Mouse (Mus musculus) NIH3T3 (cell line): ENCODE results near the gene Sod2.
"Not testable (repeated sequence)": the region's sequence is repeated elsewhere in the genome, so short reads cannot be mapped to it uniquely, and the experiment has no call there.

Experiments used
- DNase-seq: peaks from one replicate; pipeline ENCODE4 v3.0.0-alpha.2; 2012; ENCODE audit warnings: low read depth

Gene Sod2

DNA sequence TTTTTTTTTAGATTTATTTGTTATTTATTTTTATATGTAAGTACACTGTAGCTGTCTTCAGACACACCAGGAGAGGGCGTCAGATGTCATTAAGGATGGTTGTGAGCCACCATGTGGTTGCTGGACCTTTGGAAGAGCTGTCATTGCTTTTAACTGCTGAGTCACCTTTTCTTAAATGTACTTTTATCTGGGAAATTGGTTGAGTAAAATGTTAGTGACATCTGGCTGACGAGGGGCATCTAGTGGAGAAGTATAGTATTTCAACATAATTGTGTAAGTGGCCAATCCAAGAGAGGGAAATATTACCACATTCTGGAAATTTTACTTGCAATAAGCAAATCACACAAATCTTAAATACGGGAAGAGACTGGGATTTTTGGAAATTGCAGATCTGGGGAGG lies 3.2 kb downstream of the Sod2 start:
- DNase-seq = peak; percentile 87

DNA sequence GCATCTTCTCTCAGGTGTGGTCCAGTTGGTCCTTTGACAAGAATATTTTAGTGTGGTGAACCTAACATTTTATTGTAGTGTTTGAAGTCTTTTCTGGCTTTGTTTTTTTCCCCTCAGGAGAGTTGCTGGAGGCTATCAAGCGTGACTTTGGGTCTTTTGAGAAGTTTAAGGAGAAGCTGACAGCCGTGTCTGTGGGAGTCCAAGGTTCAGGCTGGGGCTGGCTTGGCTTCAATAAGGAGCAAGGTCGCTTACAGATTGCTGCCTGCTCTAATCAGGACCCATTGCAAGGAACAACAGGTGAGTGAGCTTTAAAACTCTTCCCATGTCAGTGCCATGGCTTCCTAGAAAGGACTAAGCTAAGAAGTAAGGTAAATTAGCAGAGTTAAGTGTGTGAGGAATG lies 6.7 kb downstream of the Sod2 start:
- DNase-seq = no peak

DNA sequence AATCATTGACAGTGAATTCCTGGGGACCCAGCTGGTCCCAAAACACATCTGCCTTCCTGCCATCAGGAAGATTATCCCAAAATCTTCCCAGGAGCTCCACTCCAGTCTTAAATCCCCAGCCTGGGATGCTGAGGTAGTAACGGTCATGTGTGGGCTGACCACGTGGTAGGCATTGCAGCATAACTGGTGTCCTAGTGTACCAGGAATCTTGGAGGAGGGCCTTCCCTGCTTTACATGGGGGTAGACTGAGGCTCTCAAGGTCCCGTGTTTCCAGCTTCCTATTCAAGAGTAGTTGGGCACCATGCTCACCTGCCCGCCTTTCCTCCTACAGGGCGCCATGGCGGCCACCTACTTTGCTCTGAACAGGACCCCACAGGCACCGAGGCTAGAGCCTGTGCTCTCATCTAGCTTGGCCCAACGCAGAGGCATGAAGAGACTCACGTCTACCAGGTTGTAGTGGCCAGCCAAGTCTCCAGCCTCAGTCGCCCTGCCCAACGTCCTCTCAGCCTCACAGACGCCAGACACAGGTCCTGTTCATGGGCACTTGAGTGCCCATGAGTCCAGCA lies 30.1 kb downstream of the Sod2 start:
- DNase-seq = not testable (repeated sequence)

DNA sequence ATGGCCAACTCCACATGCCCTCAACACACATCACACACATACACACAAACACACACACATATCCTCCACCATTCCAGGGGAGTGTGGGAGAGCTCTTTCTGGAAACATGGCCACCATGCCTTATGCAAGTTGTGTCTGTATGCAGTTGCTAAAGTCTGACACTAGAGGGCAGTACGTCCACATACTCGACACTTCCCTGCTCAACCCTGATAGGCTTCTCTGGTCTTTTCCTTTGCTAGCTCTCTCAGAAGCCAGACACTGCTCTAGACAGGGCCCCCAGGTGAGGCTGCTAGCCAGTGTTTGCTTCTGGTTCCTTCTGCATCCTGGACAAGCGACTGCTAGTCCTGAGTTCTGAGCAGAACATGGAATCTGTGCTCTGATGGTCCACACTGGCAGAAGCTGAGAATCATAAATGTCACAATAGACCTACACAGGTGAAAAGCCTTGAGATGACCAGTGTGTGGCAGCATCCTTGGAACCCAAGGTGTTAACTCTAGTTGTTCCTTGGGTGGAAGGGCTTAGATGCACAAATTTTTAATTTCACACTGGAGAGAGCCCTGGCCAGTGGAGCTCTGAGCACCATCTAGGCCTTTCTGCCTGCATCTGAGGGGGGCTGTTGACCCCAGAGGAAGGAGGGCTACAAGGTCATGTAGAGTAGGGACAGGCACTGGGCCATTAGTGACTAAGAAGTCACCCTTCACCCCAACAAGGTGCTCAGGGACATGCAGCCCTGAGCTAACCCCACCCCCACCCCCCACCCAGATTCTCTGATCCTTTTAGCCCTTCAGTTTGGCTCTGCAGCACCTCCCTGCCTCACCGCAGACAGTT lies 37.4 kb downstream of the Sod2 start:
- DNase-seq = peak; percentile 81

DNA sequence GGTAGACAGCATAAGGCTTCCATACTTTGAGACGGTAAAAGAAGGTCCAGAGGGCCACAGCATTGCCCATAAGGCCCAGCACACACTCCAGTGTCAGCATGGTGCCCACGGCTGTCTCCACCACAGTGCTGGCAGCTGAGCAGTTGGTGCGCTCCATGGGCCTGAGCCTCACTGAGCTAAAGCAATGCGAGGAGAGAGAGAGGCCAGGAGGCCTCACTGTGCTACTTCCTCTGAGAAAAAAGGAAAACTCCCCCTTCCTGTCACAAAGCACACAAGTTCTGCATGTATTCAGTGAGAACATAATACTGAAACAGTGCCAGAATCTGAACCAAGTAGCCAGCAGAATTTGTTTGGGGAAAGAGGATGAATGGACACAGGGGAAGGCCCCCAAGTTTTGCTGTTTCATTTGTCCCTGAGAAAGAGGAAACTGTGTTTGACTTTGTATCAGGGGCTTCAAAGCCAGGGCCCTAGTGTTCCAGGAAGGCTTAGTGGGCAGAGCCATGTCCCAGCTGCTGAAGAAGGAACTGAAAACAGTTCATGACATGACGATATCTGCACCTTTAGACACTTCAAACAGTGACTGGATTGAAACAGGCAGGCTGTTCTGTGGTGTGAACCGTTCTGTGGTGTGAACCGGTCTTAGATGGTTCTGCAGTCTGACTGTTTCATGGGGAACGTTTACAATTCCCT lies 45.6 kb downstream of the Sod2 start, which contains the start of gene Gpr31b:
TSS of gene Gpr31b (minus strand) at position 173 of the 690 bp plus-strand sequence.
- DNase-seq = not testable (repeated sequence)

DNA sequence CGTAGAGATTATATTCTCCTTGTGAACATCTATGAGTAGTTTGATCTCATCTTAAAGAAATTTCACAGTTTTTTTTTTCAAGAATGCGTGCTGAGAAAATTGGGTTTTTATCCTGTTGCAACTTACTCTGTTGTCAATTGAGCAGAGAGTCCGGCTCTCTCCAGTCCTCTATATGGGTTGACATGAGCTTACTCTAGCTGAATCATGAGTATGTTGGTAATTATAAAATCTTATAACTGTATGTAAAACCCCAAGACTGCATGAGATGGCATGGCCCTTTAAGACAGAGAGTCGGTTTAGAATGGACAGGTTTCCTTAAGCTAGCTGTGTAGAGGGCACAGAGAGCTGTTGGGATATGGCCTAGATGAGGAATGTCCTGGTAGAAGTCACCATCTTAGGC lies 54.2 kb downstream of the Sod2 start, which contains the start of gene Tcp10b:
TSS of gene Tcp10b (plus strand) at position 301 of the 400 bp plus-strand sequence.
- DNase-seq = not testable (repeated sequence)

DNA sequence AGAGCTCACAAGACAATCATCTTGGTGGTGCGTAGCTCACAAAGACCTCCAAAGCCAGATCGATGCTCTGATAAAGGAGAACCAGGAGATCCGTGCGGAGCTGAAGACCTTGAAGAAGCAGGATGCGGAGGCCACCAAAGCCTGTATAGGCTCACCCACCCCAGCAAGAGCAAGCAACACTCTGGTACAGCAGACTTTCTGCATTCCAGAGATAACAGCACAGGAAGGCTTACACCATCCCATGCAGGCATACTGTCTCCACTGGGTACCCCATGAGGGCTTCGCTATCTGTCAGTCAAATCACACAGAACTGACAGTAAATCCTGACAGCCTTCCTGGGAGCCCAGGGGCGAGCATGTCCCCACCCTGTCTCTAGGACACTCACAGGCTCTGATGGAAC lies 56.2 kb downstream of the Sod2 start:
- not testable (repeated sequence) for DNase-seq

DNA sequence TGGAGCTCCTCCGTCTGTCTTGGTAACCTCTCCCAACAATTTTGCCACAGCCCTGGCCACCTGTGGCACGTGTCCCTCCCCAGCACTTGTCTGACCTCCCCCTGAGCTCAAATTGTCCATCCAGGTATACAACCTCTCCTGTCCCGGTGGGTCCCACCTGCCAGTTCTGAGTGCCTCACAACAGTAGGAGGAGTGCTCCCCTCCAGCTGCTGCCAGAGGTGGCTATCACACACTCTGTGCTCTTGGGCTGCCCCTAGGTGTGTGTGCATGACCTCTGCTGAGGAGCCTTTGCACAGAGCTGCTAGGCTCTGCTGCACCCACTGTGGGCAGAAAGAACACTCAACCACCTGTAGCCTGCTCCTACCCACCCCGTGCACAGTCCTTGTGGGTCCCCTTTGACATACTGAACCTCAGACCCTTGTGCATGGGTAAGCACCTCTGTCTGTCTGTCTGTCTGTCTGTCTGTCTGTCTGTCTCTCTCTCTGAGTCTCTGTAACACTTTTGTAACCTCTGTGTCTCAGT lies 61.3 kb downstream of the Sod2 start:
- DNase-seq = not testable (repeated sequence)

DNA sequence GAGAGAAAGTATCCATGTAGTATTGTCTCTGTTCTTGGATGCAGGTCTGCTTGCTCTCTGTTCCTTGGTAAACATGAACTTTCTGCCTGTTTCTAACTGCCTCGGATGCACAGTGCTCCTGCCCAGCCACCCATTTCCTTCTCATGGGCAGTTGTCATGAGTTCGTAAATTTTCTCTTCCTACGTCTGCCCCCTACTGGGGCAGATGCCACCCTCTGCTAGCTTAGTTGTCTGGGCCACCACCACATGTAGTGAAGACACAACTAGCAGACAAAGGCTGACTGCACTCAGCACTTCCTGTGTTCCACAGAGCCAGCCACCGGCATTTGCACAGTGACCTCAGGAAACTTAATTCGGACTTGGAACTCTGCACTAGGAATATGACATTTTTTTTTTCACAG lies 62.6 kb downstream of the Sod2 start:
- DNase-seq = not testable (repeated sequence)
